Mouse (Mus musculus) left cerebral cortex, adult 18-20 months (tissue): ENCODE data around the gene Spock2. TPM values are rescaled to one million over a fixed set of nuclear protein-coding genes. Genes with fewer than 3 reads are reported as not detected.
"Not testable (repeated sequence)": the region's sequence is repeated elsewhere in the genome, so short reads cannot be mapped to it uniquely, and the experiment has no call there.

Experiments used
- DNase-seq, 2 experiments: peaks; one replicate each; pipeline ENCODE4 v3.0.0; 2021 to 2022; ENCODE audit warnings: low spot score in 2 of 2, mixed read lengths in 1 of 2
- total RNA-seq, 2 experiments: library from RNA; stranded (reverse); gene quantifications; 2 replicates each; pipeline ENCODE4 v1.2.3; 2021

The Spock2 gene
- total RNA-seq, 2 experiments from 2014 or later = 536 to 539 TPM

DNA sequence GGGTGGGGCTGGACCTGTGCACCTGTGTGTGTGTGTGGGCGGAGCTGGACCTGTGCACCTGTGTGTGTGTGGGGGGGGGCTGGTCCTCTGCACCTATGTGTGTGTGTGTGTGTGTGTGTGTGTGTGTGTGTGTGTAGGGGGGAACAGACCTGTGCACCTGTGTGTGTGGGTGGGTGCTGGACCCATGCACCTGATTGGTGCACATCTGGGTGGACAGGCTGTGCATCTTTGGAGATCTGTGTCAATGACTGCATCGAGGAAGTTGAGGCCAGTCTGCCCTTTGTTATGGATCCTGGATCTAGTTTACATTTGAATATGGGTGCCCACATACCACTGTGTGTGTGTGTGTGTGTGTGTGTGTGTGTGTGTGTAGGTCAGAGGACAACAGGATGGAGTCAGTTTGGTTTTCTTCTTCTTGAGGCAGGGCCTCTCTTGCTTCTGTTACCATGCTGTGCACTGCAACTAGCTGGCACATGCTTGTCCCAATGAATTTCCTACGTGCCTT lies 35.7 kb downstream of the Spock2 start:
- no peak for DNase-seq

DNA sequence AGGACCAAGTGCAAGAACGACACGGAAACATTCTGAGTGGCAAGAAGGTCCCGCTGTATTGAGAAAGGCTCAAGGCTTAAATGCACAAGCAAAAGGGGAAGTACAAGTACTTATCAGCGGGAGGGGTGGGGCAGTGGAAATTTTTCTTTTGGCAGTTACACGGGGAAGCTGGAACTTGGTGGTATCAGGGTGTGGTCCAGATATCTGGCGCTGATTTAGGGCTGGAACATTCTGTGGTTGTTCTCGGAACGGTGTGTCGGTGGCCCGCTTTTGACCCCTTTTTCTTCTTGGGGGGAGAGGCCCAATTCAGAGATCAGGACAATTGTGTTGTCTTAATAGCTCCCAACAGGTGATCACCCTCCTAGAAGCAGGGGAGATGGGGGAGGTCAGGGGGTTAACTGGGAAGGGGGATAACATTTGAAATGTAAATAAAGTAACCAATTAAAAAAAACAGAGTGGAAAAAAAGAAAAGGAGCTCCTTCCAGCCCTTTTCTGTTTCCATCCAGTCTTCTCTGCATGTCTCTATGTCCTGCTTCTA lies 41.6 kb downstream of the Spock2 start:
- DNase-seq = not testable (repeated sequence)

DNA sequence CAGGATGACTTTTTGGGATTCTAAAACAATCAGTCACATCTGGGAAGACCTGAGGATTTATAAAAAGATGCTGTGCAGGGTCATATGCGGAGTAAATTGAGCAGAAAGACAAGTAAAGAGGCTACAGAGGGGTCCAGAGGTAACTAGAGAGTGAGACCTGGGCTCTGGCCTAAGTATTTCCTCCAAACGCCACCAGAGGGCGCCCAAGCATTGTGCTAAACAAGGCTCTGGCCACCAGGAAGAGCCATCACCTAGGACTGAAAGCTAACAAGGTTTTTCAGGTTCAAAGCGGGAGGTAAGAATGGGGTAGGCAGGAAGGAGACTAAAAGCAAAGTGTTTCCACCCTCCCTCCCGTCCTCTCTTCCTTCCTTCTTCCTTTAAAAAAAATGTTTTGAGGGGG lies 42.1 kb downstream of the Spock2 start:
- DNase-seq = peak; percentile 78 to 85

DNA sequence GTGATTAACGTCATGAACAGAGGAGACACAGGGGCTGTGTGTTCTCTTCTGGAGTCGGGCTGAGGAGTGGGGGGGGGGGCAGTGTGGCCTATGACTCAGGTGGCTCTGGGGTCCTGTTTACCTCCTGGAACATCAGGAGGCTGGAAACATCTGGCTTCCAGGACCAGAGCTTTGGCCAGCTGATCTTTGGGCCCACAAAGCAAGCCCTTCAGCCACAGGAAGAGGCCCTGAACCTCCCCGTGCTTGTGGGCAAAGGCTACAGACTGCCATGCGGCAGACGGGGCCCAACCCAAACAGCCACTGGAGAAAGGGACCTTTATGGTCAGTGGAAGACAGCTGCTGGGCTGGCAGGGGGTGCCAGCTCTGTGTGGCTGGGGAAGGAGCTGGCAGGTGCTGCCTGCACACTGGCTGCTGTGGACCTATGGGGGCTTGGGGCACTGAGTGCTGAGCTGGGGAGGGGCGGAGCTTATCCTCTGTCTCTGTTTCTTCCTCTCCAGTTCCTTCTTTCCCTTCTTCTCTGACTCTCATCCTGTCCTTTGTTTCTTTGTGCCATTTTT lies 45.2 kb downstream of the Spock2 start:
- no peak for DNase-seq

DNA sequence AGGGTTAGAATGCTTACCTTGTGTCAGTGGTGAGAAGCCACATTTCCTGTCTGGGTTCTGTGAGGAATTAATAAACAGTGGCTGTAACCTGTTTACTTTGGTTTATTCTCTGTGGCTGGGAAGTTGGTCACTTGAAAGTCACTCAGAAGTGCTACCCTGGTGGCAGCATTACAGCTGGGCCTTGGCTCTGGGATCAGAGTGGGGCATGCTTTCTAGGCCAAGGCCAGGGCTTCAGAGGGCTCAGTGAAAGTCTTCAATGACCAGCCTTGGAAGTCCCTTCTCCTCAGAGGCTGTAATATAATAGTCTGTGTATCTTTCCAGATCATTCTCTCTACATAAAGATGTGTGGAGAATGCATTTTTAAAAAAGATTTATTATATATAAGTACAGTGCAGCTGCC lies 50.0 kb downstream of the Spock2 start:
- no peak for DNase-seq

DNA sequence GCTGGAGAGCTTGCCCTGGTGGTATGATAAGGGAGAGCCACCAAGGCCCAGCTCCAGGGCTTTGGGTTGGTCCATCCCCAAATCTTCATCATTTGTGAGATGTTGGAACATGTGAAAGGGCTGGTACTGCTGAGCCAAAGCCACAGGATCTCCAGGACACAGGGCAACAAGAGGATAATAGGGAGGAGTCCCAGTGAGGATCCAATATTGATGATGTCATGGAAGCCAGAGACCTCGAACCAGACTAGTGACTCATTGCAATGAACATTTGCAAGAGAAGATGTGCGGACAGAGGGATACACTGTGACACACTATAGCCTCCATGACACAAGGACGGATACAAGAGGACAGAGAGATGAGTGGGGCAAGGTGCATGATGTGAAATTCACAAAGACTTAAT lies 52.1 kb downstream of the Spock2 start:
- no peak for DNase-seq

DNA sequence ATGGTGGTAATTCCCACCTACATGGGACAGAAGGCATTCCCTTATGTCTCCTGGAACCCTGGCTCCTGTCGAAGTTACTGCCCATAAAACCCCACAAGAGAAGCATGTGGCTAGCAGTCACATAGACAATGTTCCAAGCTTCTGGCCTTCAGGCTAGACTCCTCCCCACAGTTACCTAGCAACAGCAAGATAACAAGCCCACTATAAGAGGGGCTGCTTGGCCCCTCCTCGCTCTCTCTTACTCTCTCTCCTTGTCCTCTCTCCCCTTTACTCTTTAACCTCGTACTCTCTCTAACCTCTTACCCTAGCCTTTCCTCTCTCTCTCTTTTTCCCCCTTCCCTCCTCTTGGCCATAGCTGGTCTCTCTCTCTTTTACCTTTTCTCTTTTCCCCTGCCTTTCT lies 55.4 kb downstream of the Spock2 start:
- DNase-seq = not testable (repeated sequence)

DNA sequence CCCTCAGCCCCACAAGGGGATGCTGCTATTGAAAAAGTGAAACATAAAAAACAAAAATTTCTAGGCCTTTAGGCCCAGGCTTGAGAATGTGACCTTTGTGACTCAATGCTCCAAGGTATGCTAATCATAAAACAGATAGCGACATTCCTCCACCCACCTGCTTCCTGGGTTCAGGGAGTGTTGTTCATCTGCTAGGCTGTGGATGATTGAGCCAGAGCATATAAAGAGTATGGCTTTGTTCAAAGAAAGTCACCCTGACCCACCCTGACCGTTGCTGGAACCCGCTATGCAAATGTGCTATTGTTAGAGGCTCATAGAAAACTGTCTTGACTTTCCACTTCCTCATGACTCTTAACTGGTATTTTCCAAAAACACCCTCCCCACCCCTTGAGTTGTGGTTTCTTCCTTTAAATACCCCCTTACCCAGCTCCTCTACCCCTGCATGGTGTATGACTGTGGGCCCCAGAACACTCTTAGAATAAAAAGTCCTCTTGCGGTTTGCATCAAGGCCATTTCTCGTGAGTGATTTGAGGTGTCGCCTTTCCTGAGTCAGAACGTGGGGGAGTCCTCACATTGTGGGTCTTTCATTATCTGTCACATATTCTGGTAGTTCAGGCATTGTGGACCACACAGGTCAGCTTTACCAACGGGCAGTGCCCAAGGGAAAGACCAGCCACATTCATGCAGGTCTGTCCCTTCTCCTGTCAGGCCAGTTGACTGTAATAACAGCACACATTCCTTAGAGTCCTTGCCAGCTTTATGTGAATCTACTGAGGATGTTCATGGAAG lies 56.4 kb downstream of the Spock2 start:
- DNase-seq = not testable (repeated sequence)

DNA sequence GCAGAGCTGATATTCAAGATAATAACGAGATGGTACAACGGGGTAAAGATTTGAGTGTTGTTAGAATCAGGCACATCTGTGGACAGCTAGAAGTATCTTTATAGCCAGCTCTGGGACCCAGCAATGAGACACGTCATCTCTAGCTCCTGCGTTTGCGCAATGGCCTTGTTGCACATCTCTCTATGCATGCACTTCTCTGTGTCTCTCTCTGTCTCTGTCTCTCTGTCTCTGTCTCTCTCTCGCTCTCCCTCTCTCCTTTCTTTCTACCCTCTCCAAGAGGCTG lies 56.9 kb downstream of the Spock2 start:
- no peak for DNase-seq

DNA sequence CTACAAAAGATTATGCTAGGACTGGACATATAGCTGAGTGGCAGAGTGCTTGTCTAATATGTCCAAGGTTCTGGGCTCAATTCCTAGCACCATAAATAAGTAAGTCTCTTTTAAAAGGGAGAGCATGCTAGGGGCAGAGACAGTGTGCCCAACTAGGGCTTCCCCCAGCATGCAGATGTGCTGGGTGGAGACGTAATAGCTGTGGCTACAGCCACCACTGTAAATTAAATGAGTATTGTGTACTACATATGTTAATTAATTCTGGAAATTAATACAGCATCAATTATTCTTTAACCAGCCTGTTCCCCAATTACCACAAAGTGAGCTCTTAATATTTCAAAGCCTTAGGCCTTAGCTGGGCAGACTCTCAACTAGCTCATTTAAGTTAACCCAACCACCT lies 58.9 kb downstream of the Spock2 start:
- no peak for DNase-seq

DNA sequence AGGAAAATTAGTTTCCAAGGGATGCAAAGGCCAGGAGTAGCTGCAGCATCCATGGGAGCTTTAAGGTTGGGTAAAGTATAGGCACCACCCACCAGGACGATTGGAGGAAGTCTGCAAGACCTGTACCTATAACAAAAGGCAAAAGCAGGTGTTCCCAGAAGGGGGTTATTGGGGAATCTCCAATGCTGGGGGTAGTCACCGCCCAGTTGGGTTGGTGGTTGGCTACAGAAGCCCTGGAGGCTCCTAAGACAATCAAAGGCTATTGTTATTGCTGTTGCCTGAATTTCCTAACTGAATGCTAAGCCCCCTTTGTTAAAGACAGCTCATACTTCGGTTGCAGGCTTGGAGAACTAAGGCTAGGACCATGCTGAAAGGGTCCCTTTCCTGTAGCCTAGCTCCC lies 60.0 kb downstream of the Spock2 start:
- DNase-seq = no peak

DNA sequence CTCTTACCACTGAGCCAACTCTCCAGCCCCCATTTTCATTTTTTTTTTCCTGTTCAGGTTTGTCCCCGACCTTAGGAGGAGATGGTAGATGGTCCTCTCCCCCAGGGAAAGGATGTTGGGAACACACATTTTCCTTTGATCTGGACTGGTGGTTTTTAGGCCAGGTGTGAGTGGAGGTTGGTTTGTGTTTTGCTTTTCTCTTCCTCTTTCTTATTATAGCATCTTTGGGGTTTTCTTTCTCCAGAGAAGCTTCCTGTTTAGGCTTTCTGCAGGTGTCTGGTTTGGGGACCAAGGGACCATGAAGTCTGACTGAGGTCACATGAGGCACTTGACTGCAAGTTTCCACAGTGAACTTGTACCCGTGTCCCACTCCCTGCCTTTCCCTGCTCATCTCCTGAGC lies 62.3 kb downstream of the Spock2 start:
- DNase-seq = no peak

DNA sequence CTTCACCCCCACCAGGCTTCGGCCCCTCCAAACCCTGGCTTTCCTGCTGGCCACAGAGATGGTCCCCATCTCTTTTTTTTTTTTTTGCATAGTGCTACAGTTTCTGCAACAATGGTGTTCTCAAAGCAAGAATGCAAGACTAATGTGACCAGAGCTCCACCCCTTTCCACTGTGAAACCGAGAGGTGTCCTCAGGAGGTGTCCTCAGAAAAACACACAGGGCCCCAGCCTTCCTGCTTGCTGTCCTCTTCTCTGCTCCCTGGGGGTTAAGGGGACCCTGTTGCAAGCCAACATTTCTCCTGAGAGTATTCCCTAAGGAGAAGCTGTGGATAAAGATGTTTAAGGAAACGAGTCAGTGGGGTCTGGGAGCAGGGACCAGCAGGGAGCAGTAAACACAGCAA lies 62.9 kb downstream of the Spock2 start:
- no peak for DNase-seq

DNA sequence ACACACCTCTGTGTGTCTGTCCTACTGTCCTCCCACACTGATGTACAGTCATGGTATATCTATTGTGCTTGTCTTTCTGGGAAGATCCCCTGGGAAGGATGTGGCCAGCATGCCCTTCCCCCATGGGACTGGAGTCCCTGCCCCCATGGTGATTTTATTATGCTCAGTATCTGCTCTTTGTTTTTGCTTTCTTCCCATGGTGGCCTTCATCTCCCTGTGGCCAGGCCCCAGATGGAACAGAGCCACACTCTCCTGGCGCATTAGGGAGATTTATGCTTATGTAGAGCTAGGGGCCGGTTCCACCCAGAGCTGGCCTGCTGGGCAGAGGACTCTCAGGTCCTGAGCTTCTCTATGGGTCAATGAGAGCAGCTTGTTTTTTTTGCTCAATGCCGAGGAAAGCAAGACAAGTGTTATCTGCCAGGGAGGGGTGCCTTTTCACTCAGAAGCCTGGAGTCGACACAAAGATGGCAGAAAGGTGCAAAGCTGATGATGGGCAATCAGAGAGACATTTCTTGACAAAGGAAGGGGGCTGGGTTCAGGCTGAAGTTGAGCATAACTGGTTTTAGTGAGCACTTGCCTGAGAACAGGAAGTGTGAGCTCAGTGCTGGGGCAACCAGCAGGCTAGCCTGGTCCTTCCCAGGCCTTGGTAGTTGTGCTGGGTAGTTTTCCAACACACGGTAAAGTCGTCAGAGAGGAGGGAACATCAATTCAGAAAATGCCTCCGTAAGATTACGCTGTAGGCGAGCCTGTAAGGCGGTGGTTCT lies 64.5 kb downstream of the Spock2 start:
- DNase-seq = no peak

DNA sequence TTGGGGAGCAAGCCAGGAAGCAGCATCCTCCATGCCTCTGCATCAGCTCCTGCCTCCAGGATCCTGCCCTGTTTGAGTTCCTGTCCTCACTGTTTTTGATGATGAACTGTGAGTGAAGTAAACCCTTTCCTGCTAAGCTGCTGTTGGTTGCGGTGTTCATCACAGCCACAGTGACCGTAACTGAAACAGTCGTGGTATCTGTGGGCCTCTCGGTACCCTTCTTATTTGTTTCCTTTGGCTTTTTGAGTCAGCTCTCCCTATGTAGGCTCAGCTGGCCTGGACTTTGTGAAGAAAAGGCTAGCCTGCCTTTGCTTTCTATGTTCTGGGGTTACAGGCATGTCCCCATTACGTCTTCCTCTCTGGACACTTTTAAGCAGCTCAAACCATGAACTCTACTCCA lies 65.3 kb downstream of the Spock2 start:
- no peak for DNase-seq

DNA sequence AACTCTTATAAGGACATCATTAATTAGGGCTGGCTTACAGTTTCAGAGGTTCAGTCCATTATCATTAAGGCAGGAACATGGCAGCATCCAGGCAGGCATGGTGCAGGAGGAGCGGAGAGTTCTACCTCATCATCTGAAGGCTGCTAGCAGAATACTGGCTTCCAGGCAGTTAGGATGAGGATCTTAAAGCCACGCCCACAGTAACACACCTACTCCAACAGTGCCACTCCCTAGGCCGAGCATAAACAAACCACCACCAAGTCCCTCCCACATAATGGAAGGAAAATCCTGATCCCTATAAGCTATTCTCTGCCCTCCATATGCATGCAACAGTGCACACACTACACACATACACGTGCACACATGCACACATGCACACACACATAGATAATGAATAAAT lies 66.3 kb downstream of the Spock2 start:
- DNase-seq = no peak

DNA sequence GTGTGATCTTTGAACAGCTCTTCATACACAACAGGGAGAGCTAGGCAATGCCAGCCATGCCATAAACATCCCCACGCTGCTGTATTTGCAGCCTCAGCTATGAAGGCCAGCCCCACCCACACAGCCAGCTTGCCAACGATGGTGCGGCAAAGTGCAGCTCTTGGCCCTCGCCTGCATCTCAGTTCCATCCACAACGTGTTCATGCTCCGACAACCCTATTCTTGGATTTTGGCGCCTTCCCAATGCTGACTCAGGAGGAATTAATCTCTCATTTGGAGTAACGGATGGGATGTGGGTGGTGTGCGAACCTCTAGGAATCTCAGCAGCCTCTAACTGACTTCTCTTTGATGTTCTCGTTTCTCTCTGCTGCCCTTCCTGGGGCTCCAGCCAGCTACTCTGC lies 67.0 kb downstream of the Spock2 start:
- peak; percentile 95 to 96 for DNase-seq

DNA sequence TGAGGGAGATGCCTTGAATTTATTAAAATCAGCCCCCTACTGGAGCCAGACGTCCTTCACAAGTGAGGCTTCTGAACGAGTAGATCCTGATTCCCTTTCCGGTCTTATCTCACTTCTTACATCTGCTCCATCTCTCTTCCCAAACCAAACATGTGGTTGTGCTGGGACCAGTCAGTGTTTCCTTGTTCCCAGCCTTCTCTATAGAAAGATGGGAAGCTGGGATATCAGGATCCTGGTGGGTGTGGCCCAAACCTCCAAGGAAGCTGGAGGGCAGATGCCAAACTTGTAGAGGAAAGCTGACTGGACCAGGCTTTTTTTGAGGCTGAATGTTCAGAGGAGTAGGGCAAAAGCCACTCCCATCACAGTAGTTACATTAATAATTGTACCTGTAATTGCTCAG lies 68.5 kb downstream of the Spock2 start:
- DNase-seq = no peak

DNA sequence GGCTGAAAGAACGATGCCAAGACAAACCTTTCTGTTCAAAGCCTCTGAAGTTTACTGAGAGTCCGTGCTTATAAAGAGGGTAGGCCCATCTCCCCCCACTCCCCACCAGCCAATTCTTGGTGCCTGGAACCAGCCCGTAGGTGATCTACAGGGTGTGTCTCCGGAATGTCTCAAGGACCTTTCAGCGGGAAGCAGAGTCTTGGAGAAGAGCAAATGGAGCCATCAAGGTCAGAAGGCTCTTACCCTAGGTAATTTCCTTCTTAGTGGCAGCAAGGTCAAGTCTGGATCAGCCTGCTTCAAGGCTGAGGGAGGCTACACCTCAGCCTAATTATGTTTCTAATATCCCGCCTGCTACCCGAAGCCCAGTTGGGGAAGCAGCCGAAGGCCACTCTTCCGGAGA lies 69.3 kb downstream of the Spock2 start:
- DNase-seq = not testable (repeated sequence)
